Mouse (Mus musculus) CH12.LX (cell line): ENCODE data around the gene Phf23. TPM values are rescaled to one million over a fixed set of nuclear protein-coding genes. Genes with fewer than 3 reads are reported as not detected.
"Not testable (repeated sequence)": the region's sequence is repeated elsewhere in the genome, so short reads cannot be mapped to it uniquely, and the experiment has no call there.

ENCODE experiments used
- DNase-seq: peaks from one replicate; pipeline ENCODE4 v3.0.0-alpha.2; 2013; ENCODE audit errors: extremely low read depth
- H3K27ac ChIP-seq: 2 replicates; pipeline ENCODE4 v1.5.1; 2012; ENCODE audit warnings: low read depth, mild to moderate bottlenecking, control low read depth, moderate library complexity; ENCODE audit not compliant: insufficient read depth
- H3K27me3 ChIP-seq: replicated peaks from 2 replicates; pipeline ENCODE3; 2012; ENCODE audit warnings: inconsistent platforms
- H3K36me3 ChIP-seq, 2 experiments: replicated peaks in 1 of 2; 2 replicates each; pipeline versions ENCODE3 to v1.6.1; 2012; ENCODE audit warnings: inconsistent platforms in 1 of 2, low read length in 1 of 2, mild to moderate bottlenecking in 1 of 2, mixed read lengths in 1 of 2, moderate library complexity in 1 of 2; ENCODE audit not compliant: control insufficient read depth in 1 of 2, insufficient read depth in 1 of 2
- H3K4me1 ChIP-seq, 2 experiments: 2 replicates each; pipeline ENCODE4 v1.6.1; 2012; ENCODE audit warnings: inconsistent platforms in 1 of 2, moderate library complexity in 1 of 2; ENCODE audit not compliant: insufficient read depth in 2 of 2, control insufficient read depth in 1 of 2
- H3K4me2 ChIP-seq: 2 replicates; pipeline ENCODE4 v1.6.1; 2012; ENCODE audit warnings: low read depth, mild to moderate bottlenecking, control low read depth; ENCODE audit not compliant: poor library complexity, insufficient read depth, severe bottlenecking
- H3K4me3 ChIP-seq, 3 experiments: fragments of 150-350 bp in 1 of 3; sonication (generic) in 1 of 3; replicated peaks in 1 of 3; 2 replicates each; pipeline versions ENCODE3 to v1.5.1; 2011 to 2012; ENCODE audit warnings: low read depth in 2 of 3, low read length in 2 of 3, mild to moderate bottlenecking in 2 of 3, moderate library complexity in 2 of 3, control low read depth in 1 of 3, improper control_type of control experiment in 1 of 3, inconsistent platforms in 1 of 3, mixed read lengths in 1 of 3; ENCODE audit not compliant: poor library complexity in 1 of 3
- H3K79me2 ChIP-seq: replicated peaks from 2 replicates; pipeline ENCODE4 v1.6.1; 2012; ENCODE audit warnings: mild to moderate bottlenecking, moderate library complexity; ENCODE audit not compliant: control insufficient read depth, poor library complexity, insufficient read depth, severe bottlenecking; ENCODE audit errors: extremely low read depth
- H3K9ac ChIP-seq: 2 replicates; pipeline ENCODE4 v1.6.1; 2012; ENCODE audit warnings: low read depth, mild to moderate bottlenecking, control low read depth, moderate library complexity; ENCODE audit not compliant: insufficient read depth
- H3K9me3 ChIP-seq: replicated peaks from 2 replicates; pipeline ENCODE3; 2012; ENCODE audit warnings: low read length, inconsistent platforms, mixed read lengths
- CHD1 ChIP-seq: IDR thresholded peaks from 2 replicates; pipeline ENCODE4 v1.6.1; 2012; ENCODE audit warnings: low read depth, low read length, improper control_type of control experiment, inconsistent platforms
- ELF1 ChIP-seq: IDR thresholded peaks from 2 replicates; pipeline ENCODE4 v1.6.1; 2014; ENCODE audit warnings: low read depth, mild to moderate bottlenecking, inconsistent platforms, low read length, improper control_type of control experiment
- EP300 ChIP-seq: IDR thresholded peaks from 2 replicates; pipeline ENCODE4 v1.6.1; 2011; ENCODE audit warnings: low read length, improper control_type of control experiment
- GABPA ChIP-seq: IDR thresholded peaks from 2 replicates; pipeline ENCODE4 v1.6.1; 2012; ENCODE audit warnings: low read depth, low read length, improper control_type of control experiment, inconsistent platforms; ENCODE audit not compliant: insufficient replicate concordance
- HCFC1 ChIP-seq: IDR thresholded peaks from 2 replicates; pipeline ENCODE4 v1.6.1; 2012; ENCODE audit warnings: low read depth, mild to moderate bottlenecking, inconsistent platforms, low read length, improper control_type of control experiment
- IRF4 ChIP-seq: IDR thresholded peaks from 2 replicates; pipeline ENCODE4 v1.6.1; 2014; ENCODE audit warnings: low read depth, mild to moderate bottlenecking, inconsistent platforms, low read length, improper control_type of control experiment
- JUN ChIP-seq: IDR thresholded peaks from 2 replicates; pipeline ENCODE4 v1.6.1; 2011; ENCODE audit warnings: low read depth, mild to moderate bottlenecking, low read length, improper control_type of control experiment, moderate library complexity; ENCODE audit not compliant: insufficient read depth
- MAZ ChIP-seq: IDR thresholded peaks from 2 replicates; pipeline ENCODE4 v1.6.1; 2012; ENCODE audit warnings: low read depth, mild to moderate bottlenecking, inconsistent platforms, low read length, improper control_type of control experiment, moderate library complexity
- NRF1 ChIP-seq: IDR thresholded peaks from 2 replicates; pipeline ENCODE4 v1.6.1; 2014; ENCODE audit warnings: low read depth, mild to moderate bottlenecking, inconsistent platforms, low read length, improper control_type of control experiment, moderate library complexity
- POLR2A ChIP-seq: IDR thresholded peaks from 2 replicates; pipeline ENCODE4 v1.6.1; 2011; ENCODE audit warnings: low read depth, mild to moderate bottlenecking, improper control_type of control experiment, low read length
- POLR2AphosphoS2 ChIP-seq: IDR thresholded peaks from 2 replicates; pipeline ENCODE4 v1.6.1; 2011; ENCODE audit warnings: low read depth, low read length, improper control_type of control experiment
- RCOR1 ChIP-seq: conservative IDR thresholded peaks from 2 replicates; pipeline ENCODE4 v1.6.1; 2012; ENCODE audit warnings: low read depth, mild to moderate bottlenecking, inconsistent platforms, low read length, improper control_type of control experiment
- SMC3 ChIP-seq: IDR thresholded peaks from 2 replicates; pipeline ENCODE4 v1.6.1; 2011; ENCODE audit warnings: low read depth, low read length, improper control_type of control experiment
- UBTF ChIP-seq: IDR thresholded peaks from 2 replicates; pipeline ENCODE4 v1.6.1; 2012; ENCODE audit warnings: low read depth, mild to moderate bottlenecking, inconsistent platforms, low read length, improper control_type of control experiment, moderate library complexity
- USF2 ChIP-seq: conservative IDR thresholded peaks from 2 replicates; pipeline ENCODE4 v1.6.1; 2011; ENCODE audit warnings: low read depth, low read length, improper control_type of control experiment
- ZKSCAN1 ChIP-seq: IDR thresholded peaks from 2 replicates; pipeline ENCODE4 v1.6.1; 2012; ENCODE audit warnings: low read depth, inconsistent platforms, low read length, improper control_type of control experiment, borderline replicate concordance
- ZMIZ1 ChIP-seq: IDR thresholded peaks from 2 replicates; pipeline ENCODE4 v1.6.1; 2012; ENCODE audit warnings: low read depth, mild to moderate bottlenecking, inconsistent platforms, low read length, improper control_type of control experiment
- dilution Hi-C: fragments of 300-500 bp; cut with MboI; formaldehyde crosslinking; loops from 2 replicates; pipeline ENCODE4 v1.14.3; 2020; ENCODE audit warnings: low sequenced_read_pairs; ENCODE audit not compliant: extremely low pct_unique_long_range_greater_than_20kb, extremely low pct_ligation_motif_present
- in situ Hi-C: fragments of 300-500 bp; cut with MboI; formaldehyde crosslinking; loops from 3 replicates; pipeline ENCODE4 v1.14.3; 2019; ENCODE audit warnings: low sequenced_read_pairs, low pct_ligation_motif_present, low pct_unique_long_range_greater_than_20kb, mixed read lengths
- polyA plus RNA-seq: library from polyadenylated mRNA; unstranded; fragments of >175 nt; gene quantifications from 2 replicates; pipeline ENCODE4 v1.2.1, GENCODE M21; 2012; ENCODE audit warnings: low read depth; ENCODE audit not compliant: insufficient read length
- total RNA-seq, 2 experiments: library from RNA; depleted of rRNA; stranded (reverse); fragments of 300-350 nt in 1 of 2; fragments of >200 nt in 1 of 2; gene quantifications; 2 replicates each; pipeline ENCODE4 v1.2.3; 2012 to 2014

The Phf23 gene
- total and polyA plus RNA-seq, 3 experiments: 67.2 to 93.2 (median 69.0) TPM

- TF ChIP-seq RCOR1: no peak
- no peak for TF ChIP-seq MAZ
- TF ChIP-seq SMC3: peak; percentile 64
- TF ChIP-seq POLR2AphosphoS2: peak; percentile 93
- TF ChIP-seq JUN: no peak
- TF ChIP-seq UBTF: no peak
- peak; percentile 53 for TF ChIP-seq IRF4
- TF ChIP-seq HCFC1: peak; percentile 96
- peak; percentile 47 for TF ChIP-seq ELF1
- no peak for TF ChIP-seq USF2
- peak; percentile 53; the same call in 1 of the 2 replicates for TF ChIP-seq GABPA
- TF ChIP-seq POLR2A: peak; percentile 90
- TF ChIP-seq ZMIZ1: peak; percentile 30; the same call in 1 of the 2 replicates
- TF ChIP-seq CHD1: peak; percentile 59; the same call in 1 of the 2 replicates
- peak; percentile 46; the same call in 1 of the 2 replicates for TF ChIP-seq NRF1
- TF ChIP-seq EP300: peak; percentile 20; the same call in 1 of the 2 replicates
Measured at GRCm38 (mm10) chr11:70014880-70015558, 19.4 kb downstream of the Phf23 start, which contains the start of gene Acadvl (continued).

GRCm38 (mm10) chr11:70015677-70016076 is 20.1 kb downstream of the Phf23 start:
- Histone ChIP-seq H3K4me2 (peak overlapping the region; percentile 54; the same call in 1 of the 2 replicates), H3K36me3 (peaks cover 34 to 39% of the 10 kb centered on the region in 2 experiments), H3K4me3 (peak overlapping the region in 2 of 3 experiments; percentile 67 to 71), H3K4me1 (peaks cover 20 to 34% of the 10 kb centered on the region in 2 experiments), H3K27me3 (no peaks in the 10 kb centered on the region), H3K79me2 (no peaks in the 10 kb centered on the region), H3K9me3 (no peaks in the 10 kb centered on the region), H3K27ac (no peak overlapping the region), H3K9ac (peak overlapping the region; percentile 49; the same call in 1 of the 2 replicates)
- no peak for DNase-seq
- dilution Hi-C loops: no loop called here
- TF ChIP-seq JUN: no peak
- no peak for TF ChIP-seq IRF4
- peak; percentile 83 for TF ChIP-seq ZKSCAN1
- in situ Hi-C loops: loop anchor here (25.0 kb wide), 1 partner anchor 928 kb away; the partner anchor contains the start of genes Per1 and Vamp2

- H3K4me3 ChIP-seq, H3K27me3 ChIP-seq, H3K4me2 ChIP-seq, H3K9me3 ChIP-seq, H3K27ac ChIP-seq, dilution Hi-C loops, H3K79me2 ChIP-seq, DNase-seq, H3K9ac ChIP-seq: not testable (repeated sequence)
- Histone ChIP-seq H3K36me3 (peaks cover 29 to 34% of the 10 kb centered on the region in 2 experiments), H3K4me1 (peaks cover 22 to 38% of the 10 kb centered on the region in 2 experiments)
- in situ Hi-C loops: loop anchor here (25.0 kb wide), 1 partner anchor 929 kb away; the partner anchor contains the start of genes Per1 and Vamp2
Measured at GRCm38 (mm10) chr11:70016177-70016576, 20.6 kb downstream of the Phf23 start.
